Mouse (Mus musculus) forebrain, embryonic 10.5 days (tissue): ENCODE results near the gene Aurka. TPM values are rescaled to one million over a fixed set of nuclear protein-coding genes. Genes with fewer than 3 reads are reported as not detected.

Experiments used
- DNase-seq: peaks from one replicate; pipeline ENCODE4 v3.0.0-alpha.2; 2017; ENCODE audit warnings: low spot score; ENCODE audit errors: extremely low spot score
- H3K27ac ChIP-seq: fragments of 300-500 bp; sonication (generic); 2 replicates; pipeline ENCODE4 v1.5.1; 2016; ENCODE audit warnings: mild to moderate bottlenecking
- H3K27me3 ChIP-seq: fragments of 300-500 bp; sonication (generic); 2 replicates; pipeline ENCODE4 v1.6.1; 2016; ENCODE audit warnings: mild to moderate bottlenecking; ENCODE audit not compliant: poor library complexity, severe bottlenecking
- H3K36me3 ChIP-seq: fragments of 300-500 bp; sonication (generic); replicated peaks from 2 replicates; pipeline ENCODE4 v1.6.1; 2016; ENCODE audit warnings: mild to moderate bottlenecking, moderate library complexity
- H3K4me1 ChIP-seq: fragments of 300-500 bp; sonication (generic); 2 replicates; pipeline ENCODE4 v1.6.1; 2016
- H3K4me3 ChIP-seq: fragments of 300-500 bp; sonication (generic); 2 replicates; pipeline ENCODE4 v1.5.1; 2016; ENCODE audit warnings: mild to moderate bottlenecking, moderate library complexity
- H3K9me3 ChIP-seq: fragments of 300-500 bp; sonication (generic); 2 replicates; pipeline ENCODE4 v1.6.1; 2016; ENCODE audit warnings: mild to moderate bottlenecking, moderate library complexity
- WGBS: fragments of 180-500 bp; shearing (Covaris S2); methylation state at CpG from one replicate; pipeline ENCODE4 v1.1.7; 2016; 5-methylcytosine and 5-hydroxymethylcytosine counted together
- polyA plus RNA-seq: library from polyadenylated mRNA; unstranded; fragments of >200 nt; fragmentation: Nextera tagmentation; extraction: Ambion mirVana; gene quantifications from 2 replicates; pipeline ENCODE4 v1.2.1, GENCODE M21; 2016

Gene Aurka
- polyA plus RNA-seq, 1 experiment from 2014 or later = 227 TPM

DNA sequence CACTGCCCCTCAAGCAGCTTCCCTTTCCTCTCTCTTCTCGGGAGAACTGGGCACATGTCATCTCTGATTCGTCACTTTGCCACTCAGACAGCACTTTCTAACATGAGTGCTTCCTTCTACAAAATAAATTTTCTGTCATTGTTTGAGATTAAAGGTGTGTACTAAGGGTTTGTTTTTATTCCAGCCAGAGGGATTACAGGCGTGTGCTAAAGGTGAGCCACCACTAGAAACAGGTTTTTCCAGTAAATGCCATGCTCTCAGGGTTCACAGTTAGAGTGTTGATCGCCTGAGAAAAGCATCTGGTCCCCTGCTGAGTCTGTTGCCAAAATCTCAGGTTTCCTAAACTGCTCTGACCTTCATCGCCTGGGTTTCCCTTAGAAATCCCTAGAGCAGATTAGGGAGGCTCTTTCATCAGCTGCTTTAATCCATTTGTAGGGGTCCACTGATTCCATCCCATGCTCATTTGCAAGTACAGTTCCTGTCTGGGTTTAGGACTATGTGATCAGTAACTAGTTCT is 6.7 kb upstream of the Aurka start:
- peaks cover 1% of the 10 kb centered on the region for H3K4me1 ChIP-seq
- H3K9me3 ChIP-seq = no peaks in the 10 kb centered on the region
- peaks cover 97% of the 10 kb centered on the region for H3K36me3 ChIP-seq
- DNase-seq = no peak
- 67% methylated on average over 5 of the region's 5 CpGs for WGBS
- H3K4me3 ChIP-seq = no peak overlapping the region
- H3K27ac ChIP-seq = no peak overlapping the region
- H3K27me3 ChIP-seq = no peaks in the 10 kb centered on the region

DNA sequence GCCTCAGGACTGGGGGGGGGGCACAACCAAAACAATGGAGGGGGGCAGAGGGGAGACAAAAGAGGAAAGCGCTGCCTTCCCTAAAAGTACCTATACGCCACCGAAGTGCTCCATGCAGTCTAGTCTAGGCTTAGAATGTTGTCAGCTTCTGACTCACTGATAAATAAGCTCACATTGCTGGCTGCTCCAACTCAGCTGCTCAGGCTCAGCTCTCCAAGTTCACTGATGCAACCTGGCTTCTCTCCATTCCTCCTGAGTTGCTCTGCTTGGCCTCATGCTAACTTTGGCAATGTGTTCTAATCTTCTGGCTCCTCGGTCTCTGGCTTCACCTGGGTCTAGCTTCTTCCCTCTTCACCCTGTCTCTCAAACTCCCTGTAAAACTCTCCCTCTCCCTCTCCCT is 6.2 kb upstream of the Aurka start:
- DNase-seq = no peak
- Histone ChIP-seq H3K27me3 (no peaks in the 10 kb centered on the region), H3K4me1 (peaks cover 6% of the 10 kb centered on the region), H3K4me3 (no peak overlapping the region), H3K27ac (no peak overlapping the region), H3K9me3 (no peaks in the 10 kb centered on the region), H3K36me3 (peaks cover 92% of the 10 kb centered on the region)
- WGBS = 88% methylated on average over 4 of the region's 4 CpGs

DNA sequence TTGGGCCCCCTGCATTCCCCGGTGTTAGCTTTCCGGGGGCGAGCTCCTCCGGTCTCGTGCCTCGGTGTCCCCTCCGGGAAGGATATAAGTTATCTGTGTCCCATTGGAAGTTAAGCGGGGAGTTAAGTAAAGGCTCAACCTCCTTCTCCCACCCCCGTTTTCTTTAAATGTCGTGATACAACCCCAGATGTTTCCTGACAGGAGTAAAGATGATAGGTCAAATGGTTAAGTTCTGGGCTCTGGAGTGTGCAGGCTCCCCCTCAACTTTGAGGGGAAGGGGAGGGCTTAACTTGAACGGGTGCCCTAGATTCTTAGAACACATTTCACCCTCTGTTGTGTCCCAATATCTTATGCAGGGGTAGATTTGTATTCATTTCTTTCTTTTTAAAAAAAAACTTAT is 923 bp upstream of the Aurka start:
- H3K4me3 ChIP-seq = peak overlapping the region; percentile 96
- H3K4me1 ChIP-seq = peaks cover 44% of the 10 kb centered on the region
- WGBS = under 1% methylated on average over 11 of the region's 11 CpGs
- H3K27ac ChIP-seq = peak overlapping the region; percentile 99
- no peaks in the 10 kb centered on the region for H3K27me3 ChIP-seq
- H3K36me3 ChIP-seq = peaks cover 67% of the 10 kb centered on the region
- H3K9me3 ChIP-seq = no peaks in the 10 kb centered on the region
- no peak for DNase-seq

DNA sequence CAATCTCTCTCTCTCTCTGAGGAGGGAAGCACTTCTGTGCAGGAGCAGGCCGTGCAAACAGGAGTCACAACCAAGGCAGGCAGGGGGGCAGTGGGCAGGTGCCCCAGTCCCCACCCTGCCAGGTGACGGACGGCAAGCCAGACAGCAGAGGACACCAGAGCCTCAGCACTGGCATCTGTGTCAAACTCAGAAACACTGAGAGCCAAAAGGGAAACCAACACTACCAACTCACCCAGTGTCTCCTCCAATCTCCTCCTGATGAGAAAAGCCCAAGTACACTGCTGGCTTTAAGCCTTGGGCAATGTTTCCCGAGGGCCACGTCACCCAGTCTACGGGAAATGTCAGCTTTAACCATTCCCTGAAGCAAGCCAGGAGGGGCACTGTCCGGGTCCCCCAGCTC is 7.2 kb downstream of the Aurka start:
- no peaks in the 10 kb centered on the region for H3K27me3 ChIP-seq
- peaks cover 18% of the 10 kb centered on the region for H3K4me1 ChIP-seq
- 87% methylated on average over 7 of the region's 7 CpGs for WGBS
- no peak for DNase-seq
- H3K4me3 ChIP-seq = no peak overlapping the region
- H3K9me3 ChIP-seq = no peaks in the 10 kb centered on the region
- no peak overlapping the region for H3K27ac ChIP-seq
- peaks cover 100% of the 10 kb centered on the region for H3K36me3 ChIP-seq

DNA sequence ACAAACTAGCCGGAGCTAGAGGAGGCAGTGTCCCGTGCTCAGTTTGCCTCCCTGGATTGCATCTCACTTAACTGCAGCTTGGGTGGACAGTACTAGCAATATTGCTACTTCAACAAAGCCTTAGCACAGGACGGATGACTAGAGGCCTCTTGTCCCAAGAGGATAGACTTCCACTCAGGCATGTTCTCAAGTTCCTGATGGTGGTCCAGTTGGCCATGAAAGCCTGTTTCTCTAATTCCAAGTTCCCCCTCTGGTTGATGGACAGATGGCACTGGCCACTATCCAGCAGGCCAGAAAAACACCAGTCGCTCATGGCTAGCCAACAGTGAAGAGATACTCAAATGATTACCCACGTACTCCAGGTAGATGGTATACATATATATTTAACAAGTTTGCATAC is 14.5 kb downstream of the Aurka start:
- Histone ChIP-seq H3K27me3 (no peaks in the 10 kb centered on the region), H3K36me3 (peaks cover 81% of the 10 kb centered on the region), H3K27ac (no peak overlapping the region), H3K9me3 (no peaks in the 10 kb centered on the region), H3K4me3 (no peak overlapping the region), H3K4me1 (peaks cover 24% of the 10 kb centered on the region)
- DNase-seq = no peak
- WGBS = 92% methylated on average over 5 of the region's 5 CpGs

DNA sequence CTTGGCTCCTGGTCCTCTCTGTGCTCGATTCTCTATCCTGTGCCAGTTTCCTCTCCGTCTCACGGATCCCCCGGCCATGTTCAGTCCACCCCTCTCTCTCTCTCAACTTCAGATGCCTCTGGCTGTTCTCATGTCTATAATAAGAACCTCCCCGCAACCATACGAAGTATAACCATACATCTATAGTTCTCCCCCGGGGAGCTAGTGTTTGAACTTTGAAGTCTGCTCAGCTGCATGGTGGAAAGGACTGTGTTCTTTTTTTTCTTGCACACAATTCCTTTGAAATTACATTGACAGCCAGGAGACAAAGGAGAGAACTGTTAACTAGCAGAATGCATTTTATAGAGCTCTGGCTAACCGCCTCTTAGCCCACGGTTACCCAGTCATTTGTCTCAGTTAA is 15.6 kb downstream of the Aurka start:
- no peak for DNase-seq
- Histone ChIP-seq H3K4me3 (no peak overlapping the region), H3K4me1 (peaks cover 27% of the 10 kb centered on the region), H3K27ac (no peak overlapping the region), H3K9me3 (no peaks in the 10 kb centered on the region), H3K27me3 (no peaks in the 10 kb centered on the region), H3K36me3 (peaks cover 70% of the 10 kb centered on the region)
- WGBS = 84% methylated on average over 9 of the region's 9 CpGs

DNA sequence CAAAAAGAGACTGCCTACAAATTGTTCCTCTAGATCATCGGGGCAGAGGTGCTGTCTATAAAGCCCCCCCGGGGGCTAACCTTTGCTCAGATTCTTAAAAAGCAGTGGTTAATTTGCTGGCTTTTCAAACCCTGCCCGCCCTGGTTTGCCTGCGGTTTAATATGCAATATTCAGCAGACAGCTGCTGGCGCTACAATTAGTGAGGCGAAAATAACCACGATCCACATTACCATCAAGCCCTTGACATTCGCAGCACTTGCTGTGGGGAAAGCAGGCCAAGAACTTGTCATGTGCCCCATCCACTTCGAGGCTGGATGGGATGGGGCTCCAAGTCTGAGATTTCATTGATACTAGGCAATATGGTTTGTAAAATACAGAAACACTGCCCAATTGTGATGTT is 17.1 kb downstream of the Aurka start:
- Histone ChIP-seq H3K4me1 (peaks cover 31% of the 10 kb centered on the region), H3K36me3 (peaks cover 55% of the 10 kb centered on the region), H3K27me3 (no peaks in the 10 kb centered on the region), H3K27ac (no peak overlapping the region), H3K4me3 (no peak overlapping the region), H3K9me3 (no peaks in the 10 kb centered on the region)
- no peak for DNase-seq
- WGBS = 78% methylated on average over 9 of the region's 9 CpGs

DNA sequence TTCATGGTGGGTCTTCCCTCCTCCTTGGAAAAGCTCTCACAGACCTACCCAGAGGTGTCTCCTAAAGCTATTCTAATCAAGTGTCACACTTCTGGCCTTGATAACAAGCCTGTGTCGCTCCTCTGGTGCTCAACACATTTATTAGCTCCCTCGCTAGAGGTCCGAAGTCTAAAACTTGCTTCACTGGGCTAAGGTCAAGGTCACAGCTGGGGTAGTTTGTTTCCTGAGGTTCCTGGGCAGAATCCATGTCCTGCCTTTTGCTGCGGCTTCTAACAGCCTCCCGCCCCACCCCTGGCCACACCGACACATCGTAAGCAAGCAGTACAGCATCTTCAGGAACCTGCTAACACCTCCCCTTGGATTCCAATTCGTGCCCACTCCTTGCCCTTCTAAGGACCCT is 19.6 kb downstream of the Aurka start:
- no peak for DNase-seq
- H3K4me3 ChIP-seq = no peak overlapping the region
- peaks cover 48% of the 10 kb centered on the region for H3K4me1 ChIP-seq
- H3K27ac ChIP-seq = no peak overlapping the region; the same call in 1 of the 2 replicates
- peaks cover 31% of the 10 kb centered on the region for H3K36me3 ChIP-seq
- WGBS = 83% methylated on average over 8 of the region's 8 CpGs
- H3K9me3 ChIP-seq = no peaks in the 10 kb centered on the region
- H3K27me3 ChIP-seq = peaks cover 12% of the 10 kb centered on the region

DNA sequence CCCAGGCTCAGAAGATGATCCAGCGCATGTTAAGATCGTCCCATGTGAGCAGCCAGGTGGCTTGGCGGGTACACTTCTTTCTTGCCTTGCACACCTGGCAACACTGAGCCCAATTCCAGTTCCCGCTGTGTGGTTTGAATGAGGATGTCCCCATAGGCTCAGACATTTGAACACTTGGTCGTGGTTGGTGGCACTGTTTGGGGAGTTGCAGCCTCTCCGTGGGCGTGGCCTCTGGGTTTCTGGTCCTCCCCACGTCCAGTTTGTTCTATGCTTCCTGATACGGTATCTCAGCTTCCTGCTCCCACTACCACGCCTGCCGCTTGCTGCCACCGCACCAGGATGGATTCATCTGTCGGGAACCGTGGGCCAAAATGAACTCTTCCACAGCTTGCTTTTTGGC is 20.6 kb downstream of the Aurka start:
- Histone ChIP-seq H3K4me1 (peaks cover 55% of the 10 kb centered on the region), H3K9me3 (no peaks in the 10 kb centered on the region), H3K27ac (no peak overlapping the region), H3K27me3 (peaks cover 12% of the 10 kb centered on the region), H3K36me3 (peaks cover 21% of the 10 kb centered on the region), H3K4me3 (no peak overlapping the region)
- 83% methylated on average over 14 of the region's 14 CpGs for WGBS
- DNase-seq = no peak

DNA sequence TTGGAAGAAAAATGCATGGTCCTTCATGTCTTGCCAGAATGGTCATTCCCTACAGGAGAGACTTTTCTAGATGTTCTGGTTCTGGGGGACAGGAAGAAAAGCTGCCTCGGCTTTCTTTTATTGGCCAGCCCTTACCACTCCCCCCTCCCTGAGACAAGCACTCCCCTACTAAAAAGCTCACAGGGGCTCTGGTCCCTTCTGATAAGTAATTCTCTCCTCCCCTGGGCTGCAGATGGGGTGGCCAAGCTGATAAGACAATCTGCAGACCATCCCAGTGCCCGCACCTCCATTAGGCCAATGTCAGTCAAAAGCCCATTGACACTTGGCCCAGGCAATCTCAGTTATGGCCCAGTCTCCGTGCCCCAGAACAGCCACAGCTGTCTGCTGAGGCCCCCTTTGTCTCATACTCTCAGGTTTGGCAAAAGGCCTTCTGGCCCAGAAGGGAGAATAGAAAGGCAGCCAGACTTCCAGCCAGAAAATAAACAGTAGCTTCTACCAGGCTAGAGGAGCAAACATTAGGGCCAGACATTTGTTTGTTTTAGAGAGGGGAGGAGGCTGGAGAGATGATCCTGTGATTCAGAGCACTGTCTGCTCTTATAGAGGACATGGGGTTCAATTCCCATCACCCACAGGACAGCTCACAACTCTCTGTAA is 21.9 kb downstream of the Aurka start:
- H3K27ac ChIP-seq = peak overlapping the region; percentile 54; the same call in 1 of the 2 replicates
- WGBS = 81% methylated on average over 3 of the region's 3 CpGs

DNA sequence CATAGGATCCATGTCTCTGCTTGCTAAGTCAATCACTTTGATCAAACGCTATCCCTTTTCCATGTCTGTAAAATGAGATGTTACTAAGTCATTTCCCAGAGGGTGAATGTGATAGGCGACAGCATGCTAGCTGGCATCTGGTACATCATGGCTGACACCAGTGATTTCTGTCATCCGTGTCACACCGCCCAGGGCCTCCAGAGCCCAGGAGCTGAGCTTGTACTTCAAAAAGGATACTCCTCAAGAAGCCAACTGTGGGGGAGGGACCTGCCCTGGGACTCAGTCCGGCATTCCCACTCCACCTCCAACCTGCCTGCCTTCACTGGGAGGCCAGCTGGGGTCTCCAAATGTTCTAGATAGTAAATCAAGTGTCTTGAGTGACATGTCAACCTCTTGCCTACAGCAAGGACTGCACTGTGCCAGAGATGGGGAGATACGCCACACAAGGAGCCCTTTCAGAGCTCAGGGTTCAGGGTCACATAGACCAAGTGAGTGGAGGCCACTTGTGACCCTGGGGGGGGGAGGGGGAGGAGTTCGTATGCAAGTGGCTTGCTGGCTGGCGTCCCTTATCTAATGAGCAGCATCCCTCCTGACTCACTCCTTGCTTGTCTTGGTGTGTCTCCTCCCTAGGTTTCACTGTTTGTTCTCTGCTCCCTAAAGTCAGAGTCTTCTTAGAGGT is 23.3 kb downstream of the Aurka start:
- DNase-seq = no peak
- H3K27ac ChIP-seq = peak overlapping the region; percentile 54
- H3K27me3 ChIP-seq = peaks cover 12% of the 10 kb centered on the region
- no peaks in the 10 kb centered on the region for H3K9me3 ChIP-seq
- 71% methylated on average over 8 of the region's 8 CpGs for WGBS
- H3K4me3 ChIP-seq = peak overlapping the region; percentile 82
- no peaks in the 10 kb centered on the region for H3K36me3 ChIP-seq
- peaks cover 45% of the 10 kb centered on the region for H3K4me1 ChIP-seq

More for the DNA sequence above, 21.9 kb downstream of the Aurka start:
- Histone ChIP-seq H3K27me3 (peaks cover 12% of the 10 kb centered on the region), H3K4me3 (no peak overlapping the region), H3K9me3 (no peaks in the 10 kb centered on the region), H3K4me1 (peaks cover 57% of the 10 kb centered on the region), H3K36me3 (peaks cover 9% of the 10 kb centered on the region)
- no peak for DNase-seq

DNA sequence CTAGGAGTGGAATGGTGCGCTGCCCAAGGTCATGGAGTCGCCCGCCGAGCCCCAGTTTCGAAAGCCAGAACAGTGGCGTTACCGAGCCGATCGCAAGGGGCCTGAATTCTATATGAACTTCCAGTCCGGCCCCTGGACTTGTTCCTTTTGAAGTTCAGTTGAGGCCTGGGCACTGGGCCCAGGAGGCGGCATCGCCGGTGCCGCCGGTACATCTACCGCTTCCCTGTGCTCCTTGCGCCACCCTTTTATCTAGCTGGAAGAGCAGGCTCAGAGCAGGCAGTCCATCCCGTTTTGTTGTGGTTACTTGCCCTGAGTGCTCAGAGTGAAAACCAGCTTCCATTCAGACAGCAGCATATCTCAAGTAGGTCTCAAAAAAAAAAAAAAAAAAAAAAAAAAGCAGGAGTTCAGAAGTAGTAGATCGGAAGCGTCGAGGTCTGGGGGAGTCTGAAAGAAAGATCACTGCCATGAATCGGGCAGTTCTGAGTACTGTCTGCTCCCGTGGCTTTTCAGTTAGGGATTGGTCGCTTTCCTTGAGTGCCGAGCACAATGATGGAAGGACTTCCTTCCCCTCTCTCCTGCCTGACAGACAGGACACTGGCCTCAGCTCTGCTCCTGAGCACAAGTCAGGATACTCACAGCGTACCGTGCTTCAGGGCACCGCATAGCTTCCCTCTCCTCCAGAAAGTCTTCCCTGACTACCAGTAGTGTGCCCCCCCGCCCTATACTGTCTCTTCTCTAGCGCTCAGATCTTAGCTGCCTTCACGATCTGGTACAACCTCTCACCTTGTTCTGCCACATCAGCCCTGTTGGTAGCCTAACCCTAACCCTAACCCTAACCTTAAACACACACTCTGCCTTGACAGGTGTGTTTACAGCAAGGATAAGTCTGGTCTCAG is 24.1 kb downstream of the Aurka start:
- H3K9me3 ChIP-seq = no peaks in the 10 kb centered on the region
- peak overlapping the region; percentile 82 for H3K4me3 ChIP-seq
- peak; percentile 53 for DNase-seq
- peaks cover 52% of the 10 kb centered on the region for H3K4me1 ChIP-seq
- peaks cover 12% of the 10 kb centered on the region for H3K27me3 ChIP-seq
- peak overlapping the region; percentile 86 for H3K27ac ChIP-seq
- no peaks in the 10 kb centered on the region for H3K36me3 ChIP-seq
- WGBS = 12% methylated on average over 31 of the region's 31 CpGs
